Mouse (Mus musculus): ENCODE data around the gene Ints11. TPM values are rescaled to one million over a fixed set of nuclear protein-coding genes. Genes with fewer than 3 reads are reported as not detected.

Gene Ints11
- polyA plus RNA-seq, 1 experiment from 2014 or later = 89.4 TPM

DNA sequence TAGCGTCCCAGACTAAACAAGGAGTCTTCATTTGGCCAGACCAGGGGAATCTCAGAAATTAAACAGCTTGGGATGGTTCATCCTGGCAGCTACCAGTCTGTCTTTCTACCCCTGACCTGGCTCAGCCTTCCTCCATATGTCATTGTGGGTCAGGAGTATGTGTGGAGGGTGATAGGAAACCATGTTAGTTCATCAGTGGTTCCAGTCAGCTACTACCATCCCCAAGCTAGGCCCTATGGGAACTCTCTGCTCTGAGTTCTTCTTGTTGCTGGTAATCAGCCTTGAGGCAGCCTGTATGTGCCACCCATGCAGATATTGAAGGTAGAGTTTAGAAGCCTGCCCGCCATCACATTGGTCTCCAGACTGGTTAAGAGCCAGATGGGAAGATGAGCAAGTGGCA lies 29.0 kb downstream of the Ints11 start:
- DNase-seq (ENCODE audit: low spot score) (no peak), ATAC-seq (ENCODE audit: insufficient number of reproducible peaks, low FRiP score, low TSS enrichment, low read depth) (no peak)
- H3K4me2 ChIP-seq (ENCODE audit: low read depth, severe bottlenecking) = no peak overlapping the region
- WGBS = 95% methylated on average over 2 of the region's 2 CpGs
- H3K4me3 ChIP-seq (ENCODE audit: low read depth, low read length) = no peak overlapping the region
- peaks cover 8% of the 10 kb centered on the region; the same call in 1 of the 2 replicates for H3K4me1 ChIP-seq (ENCODE audit: control insufficient read depth, insufficient read depth, low read length)
- no peaks in the 10 kb centered on the region for H3K9me3 ChIP-seq (ENCODE audit: control insufficient read depth, low read length)
- no peak overlapping the region for H3K27ac ChIP-seq (replicated peaks; ENCODE audit: low read depth, low read length)
- peaks cover 20% of the 10 kb centered on the region for H3K36me3 ChIP-seq (ENCODE audit: control insufficient read depth, insufficient read depth, low read length)
- H3K9ac ChIP-seq (ENCODE audit: low read length) = no peak overlapping the region
- no peaks in the 10 kb centered on the region for H3K27me3 ChIP-seq (ENCODE audit: control insufficient read depth, insufficient read depth, low read length)

DNA sequence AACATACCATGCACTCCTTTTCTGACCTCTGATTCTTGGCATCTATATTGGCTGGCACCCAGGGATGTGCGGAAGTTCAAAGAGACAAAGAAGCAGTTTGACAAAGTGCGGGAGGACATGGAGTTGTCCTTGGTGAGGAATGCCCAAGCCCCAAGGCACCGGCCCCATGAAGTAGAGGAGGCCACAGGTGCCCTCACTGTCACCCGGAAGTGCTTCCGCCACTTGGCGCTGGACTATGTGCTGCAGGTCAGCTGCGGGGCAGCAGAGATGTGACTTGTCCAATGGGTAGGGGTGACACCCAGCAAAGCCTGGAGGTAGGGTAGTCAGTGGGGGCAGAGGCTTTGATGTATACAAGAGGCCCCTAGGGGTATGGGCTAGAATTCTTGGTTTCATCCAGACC lies 30.0 kb downstream of the Ints11 start:
- ATAC-seq (ENCODE audit: insufficient number of reproducible peaks, low FRiP score, low TSS enrichment, low read depth) (no peak), DNase-seq (ENCODE audit: low spot score) (no peak)
- Histone ChIP-seq H3K27ac (replicated peaks; ENCODE audit: low read depth, low read length) (no peak overlapping the region), H3K36me3 (ENCODE audit: control insufficient read depth, insufficient read depth, low read length) (peaks cover 25% of the 10 kb centered on the region), H3K9me3 (ENCODE audit: control insufficient read depth, low read length) (no peaks in the 10 kb centered on the region), H3K4me2 (ENCODE audit: low read depth, severe bottlenecking) (no peak overlapping the region), H3K4me1 (ENCODE audit: control insufficient read depth, insufficient read depth, low read length) (peaks cover 1% of the 10 kb centered on the region; the same call in 1 of the 2 replicates), H3K27me3 (ENCODE audit: control insufficient read depth, insufficient read depth, low read length) (no peaks in the 10 kb centered on the region), H3K9ac (ENCODE audit: low read length) (no peak overlapping the region), H3K4me3 (ENCODE audit: low read depth, low read length) (no peak overlapping the region)
- 93% methylated on average over 7 of the region's 7 CpGs for WGBS

DNA sequence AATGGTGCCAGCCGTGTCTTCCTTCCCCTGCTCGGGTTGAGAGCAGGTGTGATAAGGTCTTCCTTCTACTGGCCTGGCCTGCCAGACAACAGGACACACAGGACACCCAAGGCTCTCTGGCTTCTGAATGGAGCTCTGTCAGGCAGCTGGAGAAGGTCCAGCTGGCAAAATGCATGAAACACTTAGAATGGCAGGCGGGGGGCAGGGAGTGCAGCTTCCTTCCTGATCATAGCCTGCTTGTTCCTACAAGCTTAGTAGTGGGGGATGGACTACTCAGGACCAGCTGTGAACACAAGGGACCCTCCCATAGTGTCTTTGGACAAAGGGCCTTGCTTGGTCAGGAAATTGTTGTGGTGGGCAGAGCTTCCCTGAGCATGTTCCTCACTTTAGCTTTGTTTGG lies 31.9 kb downstream of the Ints11 start:
- Histone ChIP-seq H3K9ac (ENCODE audit: low read length) (no peak overlapping the region), H3K4me3 (ENCODE audit: low read depth, low read length) (no peak overlapping the region), H3K36me3 (ENCODE audit: control insufficient read depth, insufficient read depth, low read length) (peaks cover 25% of the 10 kb centered on the region), H3K27me3 (ENCODE audit: control insufficient read depth, insufficient read depth, low read length) (no peaks in the 10 kb centered on the region), H3K9me3 (ENCODE audit: control insufficient read depth, low read length) (no peaks in the 10 kb centered on the region), H3K27ac (replicated peaks; ENCODE audit: low read depth, low read length) (no peak overlapping the region), H3K4me1 (ENCODE audit: control insufficient read depth, insufficient read depth, low read length) (no peaks in the 10 kb centered on the region), H3K4me2 (ENCODE audit: low read depth, severe bottlenecking) (no peak overlapping the region)
- DNase-seq (ENCODE audit: low spot score) (no peak), ATAC-seq (ENCODE audit: insufficient number of reproducible peaks, low FRiP score, low TSS enrichment, low read depth) (no peak)
- 91% methylated on average over 3 of the region's 3 CpGs for WGBS

DNA sequence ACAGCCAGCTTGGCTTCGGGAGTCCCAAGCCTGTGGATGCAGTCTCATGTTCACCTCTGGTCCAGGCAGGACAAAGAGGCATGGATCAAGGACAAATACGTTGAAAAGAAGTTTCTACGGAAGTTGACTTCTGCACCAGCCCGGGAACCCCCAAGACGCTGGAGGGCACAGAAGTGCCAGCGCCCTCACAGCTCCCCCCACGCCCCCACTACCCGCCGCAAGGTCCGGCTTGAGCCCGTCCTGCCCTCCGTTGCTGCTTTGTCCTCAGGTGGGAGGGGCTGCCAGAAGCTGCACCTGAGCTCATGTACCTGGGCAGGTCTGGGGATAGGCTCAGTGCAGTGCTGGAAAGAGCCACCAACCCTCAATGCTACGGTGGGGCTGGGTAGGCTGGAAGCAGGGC lies 33.9 kb downstream of the Ints11 start:
- no peak overlapping the region for H3K4me2 ChIP-seq (ENCODE audit: low read depth, severe bottlenecking)
- peaks cover 25% of the 10 kb centered on the region for H3K36me3 ChIP-seq (ENCODE audit: control insufficient read depth, insufficient read depth, low read length)
- no peaks in the 10 kb centered on the region for H3K9me3 ChIP-seq (ENCODE audit: control insufficient read depth, low read length)
- H3K9ac ChIP-seq (ENCODE audit: low read length) = no peak overlapping the region
- no peak for DNase-seq (ENCODE audit: low spot score)
- H3K4me3 ChIP-seq (ENCODE audit: low read depth, low read length) = no peak overlapping the region
- no peaks in the 10 kb centered on the region for H3K4me1 ChIP-seq (ENCODE audit: control insufficient read depth, insufficient read depth, low read length)
- H3K27me3 ChIP-seq (ENCODE audit: control insufficient read depth, insufficient read depth, low read length) = no peaks in the 10 kb centered on the region
- 95% methylated on average over 13 of the region's 13 CpGs for WGBS
- H3K27ac ChIP-seq (replicated peaks; ENCODE audit: low read depth, low read length) = no peak overlapping the region
- no peak for ATAC-seq (ENCODE audit: insufficient number of reproducible peaks, low FRiP score, low TSS enrichment, low read depth)

- DNase-seq (ENCODE audit: low spot score) (peak; percentile 30), ATAC-seq (ENCODE audit: insufficient number of reproducible peaks, low FRiP score, low TSS enrichment, low read depth) (no peak)
- no peak overlapping the region for H3K4me2 ChIP-seq (ENCODE audit: low read depth, severe bottlenecking)
- H3K4me1 ChIP-seq (ENCODE audit: control insufficient read depth, insufficient read depth, low read length) = no peaks in the 10 kb centered on the region
- WGBS = 88% methylated on average over 13 of the region's 13 CpGs
- H3K9ac ChIP-seq (ENCODE audit: low read length) = no peak overlapping the region
- H3K4me3 ChIP-seq (ENCODE audit: low read depth, low read length) = no peak overlapping the region
- peaks cover 21% of the 10 kb centered on the region for H3K36me3 ChIP-seq (ENCODE audit: control insufficient read depth, insufficient read depth, low read length)
- no peaks in the 10 kb centered on the region for H3K9me3 ChIP-seq (ENCODE audit: control insufficient read depth, low read length)
- H3K27me3 ChIP-seq (ENCODE audit: control insufficient read depth, insufficient read depth, low read length) = no peaks in the 10 kb centered on the region
- no peak overlapping the region for H3K27ac ChIP-seq (replicated peaks; ENCODE audit: low read depth, low read length)
Measured at GRCm38 (mm10) chr4:155904318-155905102, 35.2 kb downstream of the Ints11 start.

DNA sequence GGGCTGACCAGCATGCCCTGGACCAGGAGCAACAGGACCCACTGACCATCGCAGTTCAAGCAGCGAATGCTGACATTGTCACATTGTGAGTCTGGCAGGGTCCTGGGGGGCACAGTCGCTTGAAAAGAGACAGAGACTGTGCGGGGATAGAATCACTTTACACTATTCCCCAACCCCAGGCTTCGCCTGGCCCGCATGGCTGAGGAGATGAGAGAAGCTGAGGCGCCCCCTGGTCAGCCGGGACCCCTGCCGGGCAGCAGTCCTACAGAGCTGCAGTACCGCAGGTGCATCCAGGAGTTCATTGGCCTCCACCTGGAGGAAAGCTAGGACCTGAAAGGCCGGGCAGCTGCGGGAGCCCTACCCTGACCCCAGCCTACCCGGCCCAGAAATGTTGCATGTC lies 36.3 kb downstream of the Ints11 start:
- H3K4me1 ChIP-seq (ENCODE audit: control insufficient read depth, insufficient read depth, low read length) = no peaks in the 10 kb centered on the region
- ATAC-seq (ENCODE audit: insufficient number of reproducible peaks, low FRiP score, low TSS enrichment, low read depth) = no peak
- H3K27ac ChIP-seq (replicated peaks; ENCODE audit: low read depth, low read length) = no peak overlapping the region
- DNase-seq (ENCODE audit: low spot score) = no peak
- no peak overlapping the region for H3K4me3 ChIP-seq (ENCODE audit: low read depth, low read length)
- no peak overlapping the region for H3K4me2 ChIP-seq (ENCODE audit: low read depth, severe bottlenecking)
- no peak overlapping the region for H3K9ac ChIP-seq (ENCODE audit: low read length)
- no peaks in the 10 kb centered on the region for H3K9me3 ChIP-seq (ENCODE audit: control insufficient read depth, low read length)
- H3K27me3 ChIP-seq (ENCODE audit: control insufficient read depth, insufficient read depth, low read length) = no peaks in the 10 kb centered on the region
- WGBS = 89% methylated on average over 13 of the region's 13 CpGs
- H3K36me3 ChIP-seq (ENCODE audit: control insufficient read depth, insufficient read depth, low read length) = peaks cover 18% of the 10 kb centered on the region

- Histone ChIP-seq H3K9ac (ENCODE audit: low read length) (no peak overlapping the region), H3K27ac (replicated peaks; ENCODE audit: low read depth, low read length) (no peak overlapping the region), H3K4me1 (ENCODE audit: control insufficient read depth, insufficient read depth, low read length) (no peaks in the 10 kb centered on the region), H3K4me2 (ENCODE audit: low read depth, severe bottlenecking) (no peak overlapping the region), H3K27me3 (ENCODE audit: control insufficient read depth, insufficient read depth, low read length) (no peaks in the 10 kb centered on the region), H3K4me3 (ENCODE audit: low read depth, low read length) (no peak overlapping the region), H3K9me3 (ENCODE audit: control insufficient read depth, low read length) (no peaks in the 10 kb centered on the region), H3K36me3 (ENCODE audit: control insufficient read depth, insufficient read depth, low read length) (peaks cover 15% of the 10 kb centered on the region)
- DNase-seq (ENCODE audit: low spot score) (no peak), ATAC-seq (ENCODE audit: insufficient number of reproducible peaks, low FRiP score, low TSS enrichment, low read depth) (no peak)
- 79% methylated on average over 9 of the region's 9 CpGs for WGBS
Measured at GRCm38 (mm10) chr4:155906125-155906524, 36.8 kb downstream of the Ints11 start.

- no peak for ATAC-seq (ENCODE audit: insufficient number of reproducible peaks, low FRiP score, low TSS enrichment, low read depth)
- H3K4me3 ChIP-seq (ENCODE audit: low read depth, low read length) = no peak overlapping the region
- H3K36me3 ChIP-seq (ENCODE audit: control insufficient read depth, insufficient read depth, low read length) = peaks cover 15% of the 10 kb centered on the region
Measured at GRCm38 (mm10) chr4:155907003-155907402, 37.7 kb downstream of the Ints11 start.

DNA sequence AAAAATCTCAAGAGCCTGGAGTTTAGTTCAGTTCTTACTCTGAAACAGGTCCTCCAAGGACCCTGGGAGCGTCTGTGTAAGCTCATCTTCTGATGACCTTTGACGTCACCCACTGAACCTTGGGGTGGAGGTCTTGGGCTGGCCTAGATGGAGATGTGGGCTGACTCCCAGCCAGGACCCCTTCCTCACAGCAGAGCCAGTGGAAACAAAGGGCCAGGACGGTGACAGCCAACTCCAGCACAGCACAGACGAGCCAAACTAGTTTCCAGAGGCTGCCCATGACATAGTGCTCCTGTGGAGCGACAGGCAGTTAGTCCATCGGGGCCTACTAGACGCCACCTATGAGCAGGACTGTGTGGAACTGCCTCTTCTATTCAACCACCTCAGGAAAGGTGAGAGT lies 38.9 kb downstream of the Ints11 start:
- H3K27me3 ChIP-seq (ENCODE audit: control insufficient read depth, insufficient read depth, low read length) = no peaks in the 10 kb centered on the region
- DNase-seq (ENCODE audit: low spot score) (no peak), ATAC-seq (ENCODE audit: insufficient number of reproducible peaks, low FRiP score, low TSS enrichment, low read depth) (no peak)
- peaks cover 5% of the 10 kb centered on the region; the same call in 1 of the 2 replicates for H3K36me3 ChIP-seq (ENCODE audit: control insufficient read depth, insufficient read depth, low read length)
- no peak overlapping the region for H3K27ac ChIP-seq (replicated peaks; ENCODE audit: low read depth, low read length)
- no peaks in the 10 kb centered on the region for H3K9me3 ChIP-seq (ENCODE audit: control insufficient read depth, low read length)
- H3K4me2 ChIP-seq (ENCODE audit: low read depth, severe bottlenecking) = no peak overlapping the region
- WGBS = 85% methylated on average over 7 of the region's 7 CpGs
- no peak overlapping the region for H3K4me3 ChIP-seq (ENCODE audit: low read depth, low read length)
- no peaks in the 10 kb centered on the region for H3K4me1 ChIP-seq (ENCODE audit: control insufficient read depth, insufficient read depth, low read length)
- H3K9ac ChIP-seq (ENCODE audit: low read length) = no peak overlapping the region

More at GRCm38 (mm10) chr4:155907003-155907402, 37.7 kb downstream of the Ints11 start:
- H3K4me2 ChIP-seq (ENCODE audit: low read depth, severe bottlenecking) = no peak overlapping the region
- H3K27me3 ChIP-seq (ENCODE audit: control insufficient read depth, insufficient read depth, low read length) = no peaks in the 10 kb centered on the region
- no peak for DNase-seq (ENCODE audit: low spot score)
- WGBS = 80% methylated on average over 11 of the region's 11 CpGs
- no peak overlapping the region for H3K9ac ChIP-seq (ENCODE audit: low read length)
- no peaks in the 10 kb centered on the region for H3K9me3 ChIP-seq (ENCODE audit: control insufficient read depth, low read length)
- no peak overlapping the region for H3K27ac ChIP-seq (replicated peaks; ENCODE audit: low read depth, low read length)
- no peaks in the 10 kb centered on the region for H3K4me1 ChIP-seq (ENCODE audit: control insufficient read depth, insufficient read depth, low read length)

All from limb, embryonic 11.5 days (tissue).